Mouse (Mus musculus) left cerebral cortex, adult 2 months (tissue): Measurements from ENCODE around the gene Sptbn1. TPM values are rescaled to one million over a fixed set of nuclear protein-coding genes. Genes with fewer than 3 reads are reported as not detected.

Experiments used
- DNase-seq, 2 experiments: peaks; one replicate each; pipeline ENCODE4 v3.0.0; 2021 to 2022; ENCODE audit warnings: low spot score in 2 of 2, mixed read lengths in 1 of 2; ENCODE audit errors: extremely low spot score in 1 of 2
- H3K27ac ChIP-seq: fragments of 200-600 bp; 2 replicates; pipeline ENCODE4 v1.8.1; 2022
- H3K4me3 ChIP-seq: fragments of 200-600 bp; 2 replicates; pipeline ENCODE4 v1.8.1; 2022
- CTCF ChIP-seq: fragments of 200-600 bp; IDR thresholded peaks from 2 replicates; pipeline ENCODE4 v1.8.1; 2022; ENCODE audit warnings: antibody characterized with exemption, mild to moderate bottlenecking, moderate library complexity
- intact Hi-C: fragments of 180-260 bp; cut with DNase I; formaldehyde crosslinking; loops from one replicate; pipeline ENCODE4 v1.15.1; 2025
- total RNA-seq, 2 experiments: library from RNA; stranded (reverse); gene quantifications; 2 replicates each; pipeline ENCODE4 v1.2.3; 2021

Gene Sptbn1
- total RNA-seq, 2 experiments from 2014 or later, result 601 to 602 TPM

DNA sequence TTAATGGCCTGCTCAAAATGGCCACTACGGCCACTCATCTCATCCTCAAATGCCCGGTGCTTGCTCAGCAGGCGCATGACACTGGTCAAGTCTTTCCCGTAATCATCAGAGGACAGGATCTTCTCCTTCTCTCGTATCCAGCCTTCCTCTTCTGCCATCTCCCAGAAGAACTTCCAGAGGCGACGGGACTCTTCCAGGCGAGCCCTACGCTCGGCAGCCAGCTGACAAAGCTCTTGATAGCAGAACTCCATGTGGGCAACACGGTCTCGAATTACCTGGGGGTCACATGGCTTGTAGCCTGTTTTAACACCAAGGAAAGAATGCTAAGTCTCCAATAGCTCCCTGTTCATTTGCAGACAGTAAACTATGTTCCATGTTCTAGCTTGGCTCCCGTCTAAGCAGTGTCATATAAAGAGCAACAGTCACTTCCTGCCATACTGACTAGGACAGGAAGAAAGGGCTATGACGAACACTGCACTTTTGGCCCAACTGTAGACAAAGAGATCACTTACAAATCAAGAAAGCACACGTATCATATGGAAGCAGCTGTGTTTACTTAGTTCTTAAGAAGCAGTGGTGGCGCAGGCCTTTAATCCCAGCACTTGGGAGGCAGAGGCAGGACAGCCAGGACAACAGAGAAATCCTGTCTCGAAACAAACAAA is 128.7 kb downstream of the Sptbn1 start:
- Histone ChIP-seq H3K4me3 (no peak overlapping the region), H3K27ac (no peak overlapping the region)
- intact Hi-C loops, result loop anchor here (10.0 kb wide), 1 partner anchor 686 kb away; no protein-coding TSS in a partner anchor
- no peak for TF ChIP-seq CTCF
- no peak for DNase-seq

DNA sequence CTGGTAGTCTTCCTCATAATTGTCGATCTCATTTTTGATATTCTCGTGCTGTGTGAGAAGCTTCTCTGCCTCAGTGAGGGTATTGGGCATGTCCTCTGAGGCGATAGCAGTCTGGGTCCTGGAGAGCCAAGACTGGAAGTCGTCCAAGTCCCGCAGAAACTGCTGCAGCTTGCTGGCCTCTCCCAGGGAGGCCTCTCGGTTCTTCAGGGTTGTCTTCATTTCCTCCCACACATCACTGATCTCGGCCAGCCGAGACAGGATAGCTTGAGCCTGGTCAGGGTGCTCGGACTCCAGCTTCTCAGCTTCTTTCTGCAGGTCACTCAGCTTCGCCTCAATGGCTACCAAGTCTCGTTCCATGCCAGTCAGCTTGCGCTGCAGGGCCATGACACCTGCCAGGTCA is 130.9 kb downstream of the Sptbn1 start:
- TF ChIP-seq CTCF, result no peak
- DNase-seq, result no peak
- intact Hi-C loops, result loop anchor here (10.0 kb wide), 1 partner anchor 688 kb away; no protein-coding TSS in a partner anchor
- Histone ChIP-seq H3K4me3 (no peak overlapping the region), H3K27ac (no peak overlapping the region)

DNA sequence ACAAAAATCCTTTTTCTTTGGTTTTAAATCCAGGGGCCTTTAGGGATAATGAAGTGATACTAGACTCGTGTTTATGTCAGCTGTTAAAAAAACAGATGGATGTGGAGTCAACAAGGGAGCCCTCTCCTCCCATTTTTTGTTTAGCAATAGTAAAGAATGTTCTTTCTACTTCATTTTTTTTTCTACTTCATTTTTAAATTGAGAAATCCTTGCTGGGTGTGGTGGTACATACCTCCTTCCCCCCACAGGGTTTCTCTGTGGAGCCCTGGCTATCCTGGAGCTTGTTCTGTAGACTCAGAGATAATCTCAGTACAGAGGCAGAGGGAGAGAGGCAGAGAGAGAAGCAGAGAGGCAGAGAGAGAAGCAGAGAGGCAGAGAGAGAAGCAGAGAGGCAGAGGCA is 133.9 kb downstream of the Sptbn1 start:
- no peak overlapping the region for H3K27ac ChIP-seq
- H3K4me3 ChIP-seq, result no peak overlapping the region
- intact Hi-C loops, result loop anchor here (10.0 kb wide), 1 partner anchor 691 kb away; no protein-coding TSS in a partner anchor
- no peak for TF ChIP-seq CTCF
- no peak for DNase-seq

DNA sequence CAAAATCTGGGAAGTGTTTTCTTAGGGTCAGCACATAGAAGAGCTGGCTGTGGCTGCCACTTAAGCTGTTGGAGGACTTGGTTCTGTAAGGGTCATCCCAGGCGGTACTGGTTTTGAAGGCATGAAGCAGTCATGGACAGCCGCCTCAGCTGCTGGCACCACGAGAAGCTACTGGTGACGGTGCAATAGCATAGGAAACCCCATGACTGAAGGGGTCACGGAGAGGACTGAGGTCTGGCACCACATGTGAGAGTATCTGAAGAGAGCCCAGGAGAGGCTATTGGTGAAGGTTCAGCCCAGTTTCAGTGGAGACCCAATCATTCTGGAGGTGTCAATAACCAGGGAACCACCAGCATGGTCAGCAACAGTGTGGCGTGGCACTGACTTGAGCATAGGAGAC is 135.4 kb downstream of the Sptbn1 start:
- DNase-seq, result no peak
- no peak overlapping the region for H3K4me3 ChIP-seq
- intact Hi-C loops, result loop anchor here (10.0 kb wide), 1 partner anchor 692 kb away; no protein-coding TSS in a partner anchor
- no peak overlapping the region for H3K27ac ChIP-seq
- no peak for TF ChIP-seq CTCF

DNA sequence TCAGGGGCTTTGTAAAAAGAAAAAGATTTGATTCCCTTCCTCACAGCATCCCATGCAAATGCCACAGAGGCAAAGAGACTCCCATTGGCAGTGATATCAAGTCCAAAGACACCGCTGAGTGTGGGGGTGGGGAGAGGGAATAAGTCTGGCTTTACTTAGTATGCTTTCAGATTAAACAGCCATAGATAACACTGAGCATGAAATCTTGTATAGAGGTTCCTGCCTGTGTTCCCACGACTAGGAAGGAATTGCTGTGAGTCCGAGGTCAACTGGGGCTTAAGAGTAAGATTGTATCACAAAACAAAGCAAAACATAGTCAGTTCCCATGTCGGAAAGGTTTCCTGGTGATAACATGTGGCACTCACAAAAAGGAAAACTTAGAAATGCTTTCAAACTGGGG is 136.3 kb downstream of the Sptbn1 start:
- intact Hi-C loops, result loop anchor here (10.0 kb wide), 1 partner anchor 693 kb away; no protein-coding TSS in a partner anchor

DNA sequence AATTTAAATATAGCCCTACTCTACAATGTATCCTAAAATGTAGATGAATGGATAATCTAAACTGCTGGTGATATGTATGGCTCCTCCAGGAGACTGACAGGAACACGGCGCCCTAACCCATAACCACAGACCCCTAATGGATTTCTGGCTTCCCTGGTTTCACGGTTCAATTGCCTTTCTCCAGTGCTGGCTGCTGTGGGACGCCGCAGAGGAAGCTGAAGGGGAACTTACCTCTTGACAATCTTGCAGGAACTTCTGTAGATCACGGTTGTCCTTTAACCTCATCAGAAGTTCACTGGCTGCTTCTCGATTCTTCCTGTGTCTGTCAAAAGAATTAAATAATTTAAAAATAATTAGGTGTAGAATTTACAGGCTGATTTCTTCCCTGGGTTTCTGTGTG is 138.6 kb downstream of the Sptbn1 start:
- DNase-seq, result no peak
- Histone ChIP-seq H3K27ac (no peak overlapping the region), H3K4me3 (no peak overlapping the region)
- intact Hi-C loops, result no loop called here
- no peak for TF ChIP-seq CTCF

More for the DNA sequence above, 136.3 kb downstream of the Sptbn1 start:
- Histone ChIP-seq H3K4me3 (no peak overlapping the region), H3K27ac (no peak overlapping the region)
- DNase-seq, result no peak
- no peak for TF ChIP-seq CTCF

DNA sequence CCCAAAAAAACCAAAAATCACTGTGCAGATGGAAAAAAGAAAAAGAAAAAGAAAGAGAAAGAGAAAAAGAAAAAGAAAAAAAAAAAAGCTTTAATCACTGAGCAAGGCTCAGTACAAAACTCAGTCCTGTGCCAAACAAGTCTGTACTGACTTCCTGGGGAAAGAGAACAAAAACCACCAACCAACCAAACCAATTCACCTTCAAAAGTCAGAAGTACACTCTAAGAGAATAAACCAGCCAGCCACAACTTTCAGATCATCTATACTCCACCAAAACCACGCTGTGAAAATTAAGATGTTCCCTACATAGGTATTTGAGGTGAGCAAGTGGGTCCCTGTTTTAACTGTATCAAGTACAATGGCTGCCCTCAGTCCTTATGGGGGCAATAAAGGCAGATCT is 141.1 kb downstream of the Sptbn1 start:
- TF ChIP-seq CTCF, result no peak
- intact Hi-C loops, result no loop called here
- DNase-seq, result no peak
- Histone ChIP-seq H3K4me3 (no peak overlapping the region), H3K27ac (no peak overlapping the region)

DNA sequence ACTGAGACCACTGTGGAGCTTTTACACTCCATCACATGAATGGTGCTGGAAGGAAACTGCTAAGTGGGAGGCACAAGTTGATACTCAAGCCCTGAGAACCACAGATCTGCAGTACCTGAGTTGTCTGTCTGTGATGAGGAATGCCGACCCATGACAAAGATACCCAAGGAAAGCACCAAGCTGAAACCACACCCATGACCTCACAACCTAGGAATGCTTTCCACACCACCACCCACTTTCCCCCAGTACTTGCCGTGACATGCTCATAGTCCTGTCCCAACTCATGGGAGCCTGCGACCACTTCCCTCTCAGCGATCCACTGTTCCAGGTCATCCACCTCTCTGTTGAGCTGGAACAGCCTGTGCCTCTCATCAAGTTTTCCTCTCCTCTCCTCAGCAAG is 149.9 kb downstream of the Sptbn1 start:
- DNase-seq, result no peak
- TF ChIP-seq CTCF, result no peak
- Histone ChIP-seq H3K4me3 (no peak overlapping the region), H3K27ac (no peak overlapping the region)
- intact Hi-C loops, result no loop called here

DNA sequence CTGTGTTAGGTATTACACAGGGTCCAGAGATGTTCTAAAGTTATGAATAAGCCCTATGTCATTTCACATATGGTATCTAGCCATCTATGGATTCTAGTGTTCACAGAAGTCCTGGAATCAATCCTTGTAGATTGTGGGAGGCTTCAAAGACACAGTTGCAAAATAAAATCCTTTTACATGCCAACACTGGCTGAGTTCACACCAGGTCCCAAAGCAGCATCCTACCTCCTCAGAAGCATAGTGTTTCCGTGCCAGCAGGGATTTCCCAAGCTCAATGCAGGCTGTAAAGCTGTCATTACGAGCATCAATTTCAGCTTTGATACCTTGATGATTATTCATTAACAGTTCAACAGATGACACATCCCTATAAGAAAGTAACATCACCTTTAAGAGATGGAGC is 154.3 kb downstream of the Sptbn1 start:
- Histone ChIP-seq H3K4me3 (no peak overlapping the region), H3K27ac (no peak overlapping the region)
- intact Hi-C loops, result no loop called here
- DNase-seq, result no peak
- TF ChIP-seq CTCF, result no peak

DNA sequence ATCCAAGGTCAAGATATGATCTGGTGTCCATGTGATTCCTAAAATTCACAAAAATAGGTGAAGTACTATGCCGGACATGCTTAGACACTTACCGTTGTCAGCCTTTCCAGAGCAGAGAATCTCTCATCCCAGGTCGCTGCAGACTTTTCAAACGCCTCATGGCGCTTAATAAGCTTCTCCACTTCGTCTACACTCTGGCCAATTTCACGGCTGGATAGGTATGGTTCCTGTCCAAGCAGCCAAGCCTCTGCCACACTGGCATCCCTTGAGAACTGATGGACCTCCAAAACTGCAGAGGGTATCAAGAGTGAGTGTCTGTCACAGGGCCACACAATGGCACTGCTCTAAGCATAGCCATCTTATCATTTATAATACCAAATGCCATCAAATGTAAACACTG is 157.3 kb downstream of the Sptbn1 start:
- DNase-seq, result no peak
- H3K27ac ChIP-seq, result no peak overlapping the region

DNA sequence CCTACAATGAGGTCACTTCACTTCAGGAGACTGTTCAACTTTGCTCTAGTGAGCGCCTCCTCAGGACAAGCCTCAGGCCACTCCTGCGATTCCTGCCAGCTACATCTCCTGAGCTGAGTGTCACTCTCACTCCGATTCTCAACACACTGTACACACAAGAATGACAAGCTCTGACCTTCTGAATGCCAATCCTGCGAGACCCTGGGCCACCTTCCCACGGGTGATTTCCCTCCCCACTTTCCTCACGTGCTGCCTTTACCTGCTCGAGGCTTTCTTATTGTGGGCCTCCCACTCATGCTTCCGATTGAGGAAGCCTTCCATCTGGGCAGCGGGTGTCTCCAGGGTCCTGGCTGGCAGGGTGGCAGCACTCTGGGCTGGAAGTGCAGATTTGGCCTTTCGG is 163.8 kb downstream of the Sptbn1 start:
- Histone ChIP-seq H3K27ac (no peak overlapping the region; the same call in 1 of the 2 replicates), H3K4me3 (no peak overlapping the region)
- DNase-seq, result no peak
- intact Hi-C loops, result no loop called here
- TF ChIP-seq CTCF, result no peak

More for the DNA sequence above, 157.3 kb downstream of the Sptbn1 start:
- TF ChIP-seq CTCF, result no peak
- intact Hi-C loops, result no loop called here
- H3K4me3 ChIP-seq, result no peak overlapping the region

DNA sequence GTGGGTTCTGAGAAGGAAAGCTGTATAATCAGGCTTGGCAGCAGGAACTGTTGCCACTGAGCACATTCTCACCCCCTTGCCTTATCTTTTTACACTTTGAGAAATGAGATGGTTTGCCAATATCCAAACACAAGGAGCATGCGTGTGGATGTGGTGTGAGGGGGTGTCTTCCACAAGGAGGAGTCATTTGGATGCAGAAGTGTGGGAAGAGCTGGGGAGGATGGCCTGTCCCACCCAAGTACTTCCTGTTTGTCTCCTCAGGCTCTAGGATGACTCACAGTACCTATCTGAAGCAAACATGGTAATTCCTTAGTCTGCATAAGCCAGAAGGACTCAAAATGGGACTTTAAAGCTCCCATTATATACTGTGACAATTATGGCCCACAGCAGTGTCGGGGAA is 165.4 kb downstream of the Sptbn1 start:
- TF ChIP-seq CTCF, result no peak
- Histone ChIP-seq H3K27ac (peak overlapping the region; percentile 73), H3K4me3 (no peak overlapping the region)
- intact Hi-C loops, result no loop called here
- DNase-seq, result peak; percentile 36 to 56

DNA sequence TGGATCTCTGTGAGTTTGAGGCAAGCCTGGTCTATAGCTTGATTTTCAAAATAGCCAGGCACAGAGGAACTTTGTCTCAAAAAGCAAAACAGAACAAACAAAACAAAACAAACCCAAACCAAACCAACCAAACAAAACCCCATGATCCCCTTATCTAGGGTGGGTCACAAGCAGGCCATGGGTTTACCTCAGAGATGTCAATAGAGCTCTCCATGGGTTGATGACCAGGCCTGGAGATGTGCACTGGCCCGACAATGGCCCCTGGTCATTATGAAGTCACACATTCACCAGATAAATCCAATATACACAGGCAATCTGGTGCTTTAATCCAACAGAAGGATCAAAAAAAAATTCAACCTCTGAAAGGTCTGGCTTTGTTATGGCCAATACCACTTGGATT is 166.2 kb downstream of the Sptbn1 start:
- H3K4me3 ChIP-seq, result no peak overlapping the region
- no peak overlapping the region for H3K27ac ChIP-seq
- no peak for DNase-seq
- no peak for TF ChIP-seq CTCF
- intact Hi-C loops, result no loop called here
